Mouse (Mus musculus) E14TG2a.4 (cell line): ENCODE data around the gene Fcrl6.

Experiments used
- H3K27me3 ChIP-seq: 2 replicates; pipeline ENCODE4 v1.6.1; 2014; ENCODE audit warnings: low read length, control low read depth; ENCODE audit not compliant: insufficient read depth
- H3K36me3 ChIP-seq: 2 replicates; pipeline ENCODE4 v1.6.1; 2014; ENCODE audit warnings: low read length, control low read depth; ENCODE audit not compliant: insufficient read depth
- H3K4me1 ChIP-seq: replicated peaks from 2 replicates; pipeline ENCODE4 v1.6.1; 2014; ENCODE audit warnings: low read depth, low read length, control low read depth
- H3K4me3 ChIP-seq: replicated peaks from 2 replicates; pipeline ENCODE4 v1.5.1; 2014; ENCODE audit warnings: mild to moderate bottlenecking, low read length
- H3K9me3 ChIP-seq: 2 replicates; pipeline ENCODE4 v1.6.1; 2014; ENCODE audit warnings: low read length, control low read depth
- CTCF ChIP-seq: conservative IDR thresholded peaks from 2 replicates; pipeline ENCODE4 v1.5.1; 2014; ENCODE audit warnings: low read length
- NANOG ChIP-seq: IDR thresholded peaks from 2 replicates; pipeline ENCODE4 v1.6.1; 2014; ENCODE audit warnings: borderline replicate concordance, low read length, mixed read lengths
- POU5F1 ChIP-seq: IDR thresholded peaks from 2 replicates; pipeline ENCODE4 v1.6.1; 2014; ENCODE audit warnings: low read length, borderline replicate concordance

Fcrl6 gene

DNA sequence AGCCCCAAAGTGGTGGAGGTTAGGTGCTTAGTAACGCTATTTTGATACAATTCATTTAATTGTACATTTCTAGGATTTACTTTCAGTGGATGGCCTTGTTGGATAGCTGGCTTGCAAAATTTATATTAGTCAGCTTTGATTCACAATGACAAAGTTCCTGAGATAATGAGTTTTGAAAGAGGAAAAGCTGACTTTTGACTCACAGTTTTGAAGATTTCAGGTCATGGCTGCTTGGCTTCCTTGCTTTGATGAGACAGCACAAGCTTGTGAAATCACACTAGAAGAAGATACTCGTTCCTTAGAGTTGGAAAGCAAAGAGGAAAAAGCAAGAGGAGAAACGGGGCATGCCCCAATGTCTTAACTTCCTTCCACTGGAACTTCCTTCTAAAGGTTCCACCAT is 36.2 kb downstream of the Fcrl6 start:
- no peak for TF ChIP-seq CTCF
- TF ChIP-seq NANOG = no peak
- Histone ChIP-seq H3K4me1 (peaks cover 19% of the 10 kb centered on the region), H3K27me3 (peaks cover 83% of the 10 kb centered on the region), H3K4me3 (no peak overlapping the region), H3K9me3 (no peaks in the 10 kb centered on the region), H3K36me3 (no peaks in the 10 kb centered on the region)

DNA sequence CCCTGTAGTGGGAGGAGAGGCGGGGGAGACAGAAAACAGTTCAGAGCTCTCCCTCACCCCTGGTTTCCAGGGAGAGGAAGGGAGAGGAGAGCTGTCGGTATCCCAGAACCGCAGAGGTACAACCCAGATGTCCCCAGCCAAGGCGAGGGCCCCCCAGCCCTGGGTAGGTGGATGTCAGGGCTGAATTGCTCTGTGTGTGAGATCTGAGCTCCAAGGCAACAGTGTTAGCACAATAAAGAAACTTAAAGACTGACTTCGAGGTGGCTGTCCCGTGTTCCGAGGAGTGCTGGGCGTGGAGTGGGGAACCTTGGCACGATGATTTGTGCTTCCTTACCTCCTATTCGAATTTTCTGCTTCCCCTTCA is 38.9 kb downstream of the Fcrl6 start:
- H3K4me1 ChIP-seq = peaks cover 22% of the 10 kb centered on the region
- no peaks in the 10 kb centered on the region for H3K36me3 ChIP-seq
- H3K4me3 ChIP-seq = peak overlapping the region; percentile 86
- TF ChIP-seq CTCF = no peak
- no peak for TF ChIP-seq NANOG
- TF ChIP-seq POU5F1 = no peak
- no peaks in the 10 kb centered on the region for H3K9me3 ChIP-seq
- H3K27me3 ChIP-seq = peaks cover 83% of the 10 kb centered on the region

DNA sequence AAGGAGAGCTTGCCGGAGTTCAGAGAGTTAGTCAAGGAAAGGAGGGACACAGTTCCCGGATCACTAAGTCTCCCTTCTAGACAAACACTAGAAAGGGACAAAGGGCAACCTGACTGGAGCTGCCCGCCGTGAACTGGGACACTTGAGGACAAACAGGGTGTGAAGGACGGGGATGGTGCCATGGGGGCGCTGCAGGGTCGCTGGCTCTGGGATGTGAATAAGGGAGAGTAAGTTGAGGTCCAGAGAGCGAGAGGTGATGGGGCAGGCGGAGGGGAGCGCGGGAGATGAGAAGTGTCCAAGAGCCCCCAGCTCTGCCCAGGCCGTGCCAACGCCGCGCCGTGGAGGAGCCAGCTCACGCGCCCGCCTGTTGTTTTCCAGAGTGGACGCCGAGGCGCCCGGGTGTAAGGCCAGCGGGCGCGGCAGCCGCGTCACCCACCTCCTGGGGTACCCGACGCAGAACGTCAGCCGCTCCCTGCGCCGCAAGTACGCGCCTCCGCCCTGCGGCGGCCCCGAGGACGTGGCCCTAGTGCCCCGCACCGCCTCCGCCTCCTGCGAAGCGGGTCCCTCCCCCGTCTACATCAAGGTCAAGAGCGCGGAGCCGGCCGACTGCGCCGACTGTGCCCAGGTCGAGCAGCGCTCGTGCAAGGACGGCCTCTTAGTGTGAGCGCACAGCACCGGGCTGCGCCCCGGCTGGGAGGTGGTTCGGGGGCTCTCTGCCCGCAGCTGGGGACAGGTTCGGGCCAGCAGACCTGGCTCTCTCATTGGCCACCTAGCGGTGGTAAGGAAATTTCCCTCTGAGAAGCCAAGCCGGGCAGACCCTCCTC is 39.5 kb downstream of the Fcrl6 start:
- Histone ChIP-seq H3K4me3 (peak overlapping the region; percentile 86), H3K36me3 (no peaks in the 10 kb centered on the region), H3K4me1 (peaks cover 25% of the 10 kb centered on the region), H3K27me3 (peaks cover 86% of the 10 kb centered on the region), H3K9me3 (no peaks in the 10 kb centered on the region)
- TF ChIP-seq POU5F1 (no peak), CTCF (peak; percentile 33), NANOG (no peak)

DNA sequence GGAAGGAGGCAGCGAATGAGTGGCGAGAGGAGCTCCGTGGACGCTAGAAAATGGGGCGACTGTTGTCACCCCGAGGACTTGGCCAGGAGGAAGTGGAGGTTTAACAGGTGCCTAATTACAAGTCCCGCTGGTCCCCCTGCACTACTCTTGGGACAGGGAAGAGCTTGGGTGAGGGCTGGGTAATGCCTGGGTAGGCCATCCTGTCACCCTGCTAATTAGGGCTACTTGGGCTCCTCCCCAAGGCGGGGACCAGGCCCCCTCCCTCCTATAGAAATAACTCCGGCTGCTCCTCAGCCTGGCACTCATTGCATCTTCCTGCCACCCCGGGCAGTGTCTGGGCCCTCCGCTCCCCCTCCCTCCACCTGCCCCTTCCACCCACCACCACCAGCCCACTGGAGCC is 46.7 kb downstream of the Fcrl6 start, which contains the start of gene Vsig8:
TSS of gene Vsig8 (plus strand) at position 301 of the 400 bp plus-strand sequence.
- peaks cover 27% of the 10 kb centered on the region for H3K4me1 ChIP-seq
- H3K27me3 ChIP-seq = peaks cover 80% of the 10 kb centered on the region
- no peak for TF ChIP-seq NANOG
- TF ChIP-seq POU5F1 = no peak
- TF ChIP-seq CTCF = no peak
- H3K4me3 ChIP-seq = peak within 1 kb of the TSS; percentile 7; the same call in 1 of the 2 replicates
- H3K36me3 ChIP-seq = no peaks in the 10 kb centered on the region
- H3K9me3 ChIP-seq = peaks cover 7% of the 10 kb centered on the region; the same call in 1 of the 2 replicates

DNA sequence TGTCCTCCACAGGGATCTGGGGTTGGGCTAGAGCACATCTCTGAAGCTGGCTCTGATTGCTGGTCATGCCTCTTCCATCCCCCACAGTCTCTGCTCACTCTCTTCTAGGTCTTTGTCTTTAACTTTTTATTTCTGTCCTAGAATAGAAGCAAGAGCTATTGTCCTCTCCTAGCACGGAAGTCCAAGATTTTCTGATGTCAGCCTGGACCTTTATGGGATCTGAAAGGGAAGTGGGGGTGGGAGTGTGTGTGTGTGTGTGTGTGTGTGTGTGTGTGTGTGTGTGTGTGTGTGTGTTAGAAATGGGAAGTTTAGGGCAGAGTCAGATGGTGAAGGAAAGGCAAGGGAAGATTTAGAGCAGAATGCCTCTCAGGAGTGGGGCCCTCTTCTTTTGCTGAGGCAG is 49.7 kb downstream of the Fcrl6 start:
- no peaks in the 10 kb centered on the region for H3K36me3 ChIP-seq
- peaks cover 7% of the 10 kb centered on the region; the same call in 1 of the 2 replicates for H3K9me3 ChIP-seq
- TF ChIP-seq POU5F1 (no peak), NANOG (no peak), CTCF (no peak)
- no peak overlapping the region for H3K4me3 ChIP-seq
- H3K4me1 ChIP-seq = peaks cover 41% of the 10 kb centered on the region
- H3K27me3 ChIP-seq = peaks cover 77% of the 10 kb centered on the region

DNA sequence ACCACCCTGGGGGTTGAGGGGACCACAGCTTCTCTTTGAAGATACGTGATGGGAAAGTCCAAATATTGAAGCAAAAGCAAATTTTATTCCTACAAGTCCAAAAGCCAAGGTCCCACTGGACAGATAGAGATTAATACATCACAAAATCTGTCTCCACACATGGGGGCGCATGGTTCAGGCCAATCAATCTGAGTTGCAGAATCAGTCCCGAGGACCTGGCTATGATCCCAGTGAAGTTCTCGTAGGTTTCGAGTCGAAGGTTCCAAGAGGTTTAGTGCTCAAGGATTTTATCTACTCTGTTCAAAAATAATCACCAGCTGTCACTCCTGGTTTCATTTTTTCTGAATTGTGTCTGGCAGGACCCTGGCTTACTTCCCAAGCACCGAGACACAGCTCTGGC is 51.3 kb downstream of the Fcrl6 start:
- no peak for TF ChIP-seq CTCF
- TF ChIP-seq NANOG = no peak
- no peak for TF ChIP-seq POU5F1
- Histone ChIP-seq H3K27me3 (peaks cover 74% of the 10 kb centered on the region), H3K9me3 (peaks cover 7% of the 10 kb centered on the region; the same call in 1 of the 2 replicates), H3K36me3 (no peaks in the 10 kb centered on the region), H3K4me3 (no peak overlapping the region), H3K4me1 (peaks cover 33% of the 10 kb centered on the region)

DNA sequence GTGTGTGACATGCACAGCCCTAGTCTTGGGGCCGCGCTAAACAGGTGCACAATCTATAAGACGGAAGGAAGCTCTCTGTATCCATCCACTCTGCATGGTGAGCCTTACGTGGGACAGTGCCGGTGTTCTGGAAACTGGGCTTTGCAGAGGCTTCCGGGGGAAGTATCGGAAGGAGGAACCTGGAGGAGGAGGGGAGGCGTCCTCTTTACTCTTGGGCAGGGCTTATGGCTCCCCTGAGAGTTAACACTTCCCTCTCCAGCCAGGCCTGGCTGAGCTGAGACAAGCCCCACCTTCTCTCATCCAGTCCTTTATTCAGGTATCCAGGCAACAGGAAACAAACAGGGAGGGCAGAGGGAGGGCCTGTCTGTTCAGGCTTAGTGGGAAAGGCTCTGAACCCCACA is 51.8 kb downstream of the Fcrl6 start:
- Histone ChIP-seq H3K27me3 (peaks cover 74% of the 10 kb centered on the region), H3K9me3 (peaks cover 7% of the 10 kb centered on the region; the same call in 1 of the 2 replicates), H3K36me3 (no peaks in the 10 kb centered on the region), H3K4me1 (peaks cover 28% of the 10 kb centered on the region), H3K4me3 (peak overlapping the region; percentile 78)
- TF ChIP-seq CTCF = no peak
- TF ChIP-seq POU5F1 = no peak
- TF ChIP-seq NANOG = no peak

DNA sequence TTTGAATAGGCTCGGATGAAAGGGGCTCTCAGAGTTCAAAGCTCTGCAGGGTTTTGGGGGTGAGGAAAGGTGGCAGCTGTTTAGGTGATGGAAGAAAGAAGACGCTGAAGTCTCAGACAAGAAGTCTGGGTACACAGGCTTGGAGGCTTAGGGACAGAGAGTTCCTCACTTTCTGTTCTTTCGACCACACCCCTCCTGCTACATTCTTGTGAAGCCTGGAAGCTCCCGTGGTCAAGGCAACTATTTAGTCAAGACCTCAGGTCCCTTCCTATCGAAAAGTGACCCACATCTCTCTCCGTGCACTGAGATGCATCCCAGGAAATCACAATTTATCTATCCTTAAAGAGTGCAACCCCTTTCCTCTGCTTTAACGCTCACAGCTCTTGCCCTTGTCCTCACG is 52.6 kb downstream of the Fcrl6 start:
- Histone ChIP-seq H3K9me3 (peaks cover 3% of the 10 kb centered on the region; the same call in 1 of the 2 replicates), H3K27me3 (peaks cover 74% of the 10 kb centered on the region), H3K4me1 (peaks cover 34% of the 10 kb centered on the region), H3K4me3 (peak overlapping the region; percentile 78), H3K36me3 (no peaks in the 10 kb centered on the region)
- TF ChIP-seq POU5F1 (no peak), CTCF (no peak), NANOG (no peak)

DNA sequence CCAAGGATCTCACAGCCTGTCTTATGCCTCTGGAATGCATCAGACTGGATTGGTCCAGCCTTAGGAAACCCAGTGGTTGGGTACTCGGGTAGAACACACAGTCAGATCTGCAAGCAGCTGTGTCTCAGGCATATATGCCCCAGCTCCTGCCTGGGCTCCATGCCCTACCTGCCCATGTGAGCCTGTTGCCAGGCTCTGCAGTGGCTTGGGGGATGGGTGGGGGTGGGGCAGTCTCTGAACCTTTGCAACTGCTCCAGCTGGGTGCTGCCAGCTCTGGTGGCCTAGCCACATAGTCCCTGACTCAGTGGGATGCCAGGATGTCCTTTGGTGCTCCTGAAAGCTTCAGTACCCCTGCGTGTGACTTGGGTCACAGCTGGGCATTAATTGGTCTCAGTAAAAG is 53.0 kb downstream of the Fcrl6 start:
- TF ChIP-seq NANOG (no peak), CTCF (no peak), POU5F1 (no peak)
- peak overlapping the region; percentile 78; the same call in 1 of the 2 replicates for H3K4me3 ChIP-seq
- peaks cover 34% of the 10 kb centered on the region for H3K4me1 ChIP-seq
- no peaks in the 10 kb centered on the region for H3K9me3 ChIP-seq
- peaks cover 72% of the 10 kb centered on the region for H3K27me3 ChIP-seq
- H3K36me3 ChIP-seq = no peaks in the 10 kb centered on the region
